Mouse (Mus musculus) adrenal gland, postnatal 14 days (tissue): ENCODE measurements around the gene Kifc1. TPM values are rescaled to one million over a fixed set of nuclear protein-coding genes. Genes with fewer than 3 reads are reported as not detected.
"Not testable (repeated sequence)": the region's sequence is repeated elsewhere in the genome, so short reads cannot be mapped to it uniquely, and the experiment has no call there.

Source experiments
- DNase-seq: peaks from one replicate; pipeline ENCODE4 v3.0.0; 2021; ENCODE audit warnings: mixed read lengths
- total RNA-seq: library from RNA; stranded (reverse); gene quantifications from 2 replicates; pipeline ENCODE4 v1.2.3, GENCODE M21; 2021

Kifc1 gene
- total RNA-seq, 1 experiment from 2014 or later = 11.0 TPM

- not testable (repeated sequence) for DNase-seq
Observed at GRCm38 (mm10) chr17:33903911-33904651, 13.6 kb upstream of the Kifc1 start.

GRCm38 (mm10) chr17:33902491-33902890, 12.0 kb upstream of the Kifc1 start:
- DNase-seq = no peak

- DNase-seq = no peak
Observed at GRCm38 (mm10) chr17:33902079-33902478, 11.6 kb upstream of the Kifc1 start.

- DNase-seq = no peak
Observed at GRCm38 (mm10) chr17:33901653-33902052, 11.2 kb upstream of the Kifc1 start.

- DNase-seq = no peak
Observed at GRCm38 (mm10) chr17:33900989-33901314, 10.5 kb upstream of the Kifc1 start.

GRCm38 (mm10) chr17:33900281-33900988, 10.0 kb upstream of the Kifc1 start:
- DNase-seq = peak; percentile 46

GRCm38 (mm10) chr17:33899642-33900041, 9.2 kb upstream of the Kifc1 start:
- DNase-seq = no peak

- DNase-seq = not testable (repeated sequence)
Observed at GRCm38 (mm10) chr17:33898193-33898592, 7.7 kb upstream of the Kifc1 start.

GRCm38 (mm10) chr17:33897114-33897794, 6.8 kb upstream of the Kifc1 start:
- peak; percentile 72 for DNase-seq

- not testable (repeated sequence) for DNase-seq
Observed at GRCm38 (mm10) chr17:33893011-33893410, 2.5 kb upstream of the Kifc1 start.

GRCm38 (mm10) chr17:33892429-33892828, 2.0 kb upstream of the Kifc1 start:
- no peak for DNase-seq

GRCm38 (mm10) chr17:33891892-33892291, 1.4 kb upstream of the Kifc1 start:
- not testable (repeated sequence) for DNase-seq

- DNase-seq = no peak
Observed at GRCm38 (mm10) chr17:33891357-33891756, 896 bp upstream of the Kifc1 start.

GRCm38 (mm10) chr17:33889941-33890532, 424 bp downstream of the Kifc1 start:
- not testable (repeated sequence) for DNase-seq

GRCm38 (mm10) chr17:33888230-33888629, 2.2 kb downstream of the Kifc1 start:
- not testable (repeated sequence) for DNase-seq

- DNase-seq = not testable (repeated sequence)
Observed at GRCm38 (mm10) chr17:33887802-33888201, 2.7 kb downstream of the Kifc1 start.

- DNase-seq = not testable (repeated sequence)
Observed at GRCm38 (mm10) chr17:33884320-33884719, 6.1 kb downstream of the Kifc1 start.

GRCm38 (mm10) chr17:33875797-33876196, 14.7 kb downstream of the Kifc1 start:
- DNase-seq = peak; percentile 48

GRCm38 (mm10) chr17:33874411-33874810, 16.1 kb downstream of the Kifc1 start:
- DNase-seq = no peak

- DNase-seq = not testable (repeated sequence)
Observed at GRCm38 (mm10) chr17:33873537-33873936, 16.9 kb downstream of the Kifc1 start, which contains the start of gene Gm7029. TSS of gene Gm7029 (plus strand) at chr17:33873837.

GRCm38 (mm10) chr17:33865330-33866030, 25.0 kb downstream of the Kifc1 start:
- DNase-seq = peak; percentile 84

GRCm38 (mm10) chr17:33857816-33858215, 32.6 kb downstream of the Kifc1 start:
- DNase-seq = no peak
